Mouse (Mus musculus) left cerebral cortex, adult 9 months (tissue): ENCODE measurements around the gene Brinp3.
"Not testable (repeated sequence)": the region's sequence is repeated elsewhere in the genome, so short reads cannot be mapped to it uniquely, and the experiment has no call there.

Experiments used
- DNase-seq, 2 experiments: peaks; one replicate each; pipeline ENCODE4 v3.0.0; 2022; ENCODE audit warnings: low spot score in 2 of 2

The Brinp3 gene

GRCm38 (mm10) chr1:146494681-146495331 is at the start of gene Brinp3:
TSS of gene Brinp3 (plus strand) at chr1:146494760.
- peak in 1 of 2 experiments; percentile 41 for DNase-seq

DNA sequence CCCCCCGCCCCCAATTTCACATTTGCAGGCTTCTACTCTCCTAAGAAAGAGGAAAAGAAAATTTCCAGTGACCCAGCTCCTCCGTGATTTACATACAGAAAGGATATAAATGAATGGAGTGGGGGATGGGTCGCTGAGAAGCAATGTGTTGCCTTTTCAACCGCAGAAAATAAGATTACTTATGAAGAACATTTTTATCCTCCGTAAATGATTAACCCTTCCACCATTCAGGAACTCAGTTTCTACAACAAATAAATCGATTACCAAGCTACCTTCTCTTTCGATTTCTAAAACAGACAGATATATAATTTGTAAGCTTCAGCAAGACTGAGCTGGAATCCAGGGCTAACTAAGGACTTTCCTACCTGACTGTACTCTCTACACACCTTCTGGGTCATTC is 339 bp upstream of the Brinp3 start:
- DNase-seq = peak in 1 of 2 experiments; percentile 38

DNA sequence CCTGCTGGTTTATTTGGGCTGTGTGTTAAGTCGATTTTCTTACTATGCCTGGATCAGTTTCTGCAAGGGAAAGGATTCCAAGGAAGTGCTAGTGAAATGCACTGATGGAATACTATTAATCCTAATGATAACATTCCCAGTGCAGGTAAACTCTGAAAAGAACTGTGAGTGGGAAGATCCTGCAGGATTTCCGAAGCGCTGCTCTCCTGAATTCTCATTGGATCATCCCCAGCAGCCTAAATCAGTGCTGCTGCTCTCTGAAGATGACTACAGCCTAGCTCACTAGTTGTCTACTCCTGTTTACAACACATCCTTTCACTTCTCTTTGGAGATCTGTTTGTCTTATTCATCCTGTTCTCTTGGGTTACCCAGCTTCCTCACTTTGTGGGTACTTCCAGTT is 826 bp downstream of the Brinp3 start:
- peak in 1 of 2 experiments; percentile 46 for DNase-seq

DNA sequence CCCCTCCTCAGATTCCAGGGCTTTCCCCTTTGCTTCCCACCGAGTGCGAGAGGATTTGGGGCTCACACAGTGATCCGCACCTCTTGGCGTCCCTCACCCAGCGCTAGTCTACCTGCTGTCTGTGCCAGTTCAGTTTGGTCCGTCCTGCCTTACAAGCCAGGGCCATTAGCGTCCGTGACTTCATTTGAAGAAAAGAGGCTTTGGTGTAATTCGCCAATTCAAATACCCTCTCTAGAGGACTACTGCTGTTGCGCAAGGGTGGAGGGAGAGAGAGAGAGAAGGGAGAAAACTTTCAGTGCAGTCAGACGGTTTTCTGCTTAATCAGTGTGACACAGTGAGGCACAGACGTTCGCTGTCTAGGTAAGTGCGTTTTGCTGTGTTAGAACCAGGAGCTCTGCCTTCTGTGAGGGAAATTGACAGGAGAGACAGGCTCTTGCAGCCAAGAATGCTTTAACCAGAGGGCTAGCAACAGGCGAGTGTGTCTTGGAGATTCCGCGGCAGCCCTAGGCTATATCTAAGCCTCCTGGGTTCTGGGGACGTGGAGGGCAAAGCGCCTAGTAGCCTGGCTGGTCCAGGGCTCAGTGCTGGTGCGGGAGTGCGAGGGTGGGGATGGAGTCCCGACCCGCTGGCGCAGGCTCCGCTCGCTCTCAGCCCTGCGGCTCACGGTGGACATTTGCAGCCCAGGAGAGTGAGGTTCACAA is 3.0 kb downstream of the Brinp3 start:
- DNase-seq = peak in 1 of 2 experiments; percentile 46

DNA sequence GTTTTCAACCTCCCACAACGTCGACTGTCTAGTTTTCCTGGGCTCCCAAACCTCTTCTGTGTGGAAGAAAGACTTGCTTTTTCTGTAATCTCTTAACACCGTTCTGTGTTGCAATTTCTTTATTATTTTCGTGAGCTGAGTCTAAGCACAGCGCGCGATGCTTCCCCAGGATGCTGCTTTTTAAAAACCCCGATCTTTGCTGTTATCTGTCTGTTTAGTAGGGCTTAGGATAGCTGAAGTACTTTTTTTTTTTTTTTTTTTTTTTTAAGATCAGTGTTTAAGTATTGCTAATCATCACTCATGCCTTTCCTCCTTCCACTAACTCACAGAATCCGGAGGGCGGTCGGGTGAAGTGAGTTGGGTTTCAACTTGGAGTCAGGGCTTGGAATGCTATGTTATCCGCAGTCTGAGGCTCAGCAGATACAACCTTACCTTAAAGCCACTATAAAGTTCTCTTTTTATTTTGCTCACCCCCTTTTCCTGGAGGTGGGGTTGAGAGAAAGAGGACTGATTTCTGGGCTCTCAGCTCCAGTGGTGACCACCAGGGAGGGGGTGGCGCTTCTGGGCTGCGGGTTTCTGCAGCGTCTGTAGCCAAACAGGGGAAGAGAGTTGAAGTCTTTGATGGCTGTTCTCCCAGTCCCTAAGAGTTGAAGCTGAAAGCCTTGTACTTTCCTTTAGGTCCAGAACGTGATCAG is 3.7 kb downstream of the Brinp3 start:
- DNase-seq = peak in 1 of 2 experiments; percentile 43

- DNase-seq = no peak
Measured at GRCm38 (mm10) chr1:146498780-146499114, 4.2 kb downstream of the Brinp3 start.

DNA sequence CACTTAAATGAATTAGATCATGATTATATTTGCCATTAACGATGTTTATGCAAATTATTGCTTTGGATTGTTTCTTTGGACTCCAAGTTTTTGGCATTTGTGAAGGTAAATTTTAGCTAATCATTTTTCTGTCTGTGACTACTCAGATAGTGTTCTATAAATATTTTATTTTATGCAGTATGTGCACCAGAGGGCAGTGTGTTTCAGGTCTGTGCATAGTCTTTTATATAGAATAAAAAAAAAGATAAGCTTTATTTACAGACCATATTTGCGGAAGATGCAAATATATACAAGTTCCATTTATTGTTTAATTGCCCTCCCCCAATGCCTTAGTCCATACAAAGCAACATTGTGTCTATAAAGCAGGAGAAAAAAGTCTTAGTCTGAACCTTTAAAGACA is 20.8 kb downstream of the Brinp3 start:
- DNase-seq = no peak

- DNase-seq = no peak
Measured at GRCm38 (mm10) chr1:146523727-146524573, 29.4 kb downstream of the Brinp3 start.

DNA sequence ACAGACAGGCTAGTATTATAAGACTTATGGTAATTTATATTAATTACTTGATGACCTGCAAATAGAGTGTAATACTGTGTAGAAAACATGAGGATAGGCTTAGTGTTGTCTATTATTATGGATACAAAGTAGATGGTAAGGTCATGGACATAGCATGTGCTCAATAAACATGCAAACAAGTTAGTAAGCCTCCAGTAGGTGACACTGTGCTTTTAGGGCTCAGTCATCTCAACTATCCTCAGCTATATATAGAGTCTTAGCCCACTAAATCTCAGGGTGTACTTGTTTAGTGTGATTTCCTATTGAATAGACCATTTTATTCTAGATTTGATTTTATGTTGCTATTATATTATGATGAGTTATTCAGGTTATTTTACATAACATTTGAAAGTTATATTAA is 34.0 kb downstream of the Brinp3 start:
- no peak for DNase-seq

- peak in 1 of 2 experiments; percentile 36 for DNase-seq
Measured at GRCm38 (mm10) chr1:146546847-146547428, 52.4 kb downstream of the Brinp3 start.

DNA sequence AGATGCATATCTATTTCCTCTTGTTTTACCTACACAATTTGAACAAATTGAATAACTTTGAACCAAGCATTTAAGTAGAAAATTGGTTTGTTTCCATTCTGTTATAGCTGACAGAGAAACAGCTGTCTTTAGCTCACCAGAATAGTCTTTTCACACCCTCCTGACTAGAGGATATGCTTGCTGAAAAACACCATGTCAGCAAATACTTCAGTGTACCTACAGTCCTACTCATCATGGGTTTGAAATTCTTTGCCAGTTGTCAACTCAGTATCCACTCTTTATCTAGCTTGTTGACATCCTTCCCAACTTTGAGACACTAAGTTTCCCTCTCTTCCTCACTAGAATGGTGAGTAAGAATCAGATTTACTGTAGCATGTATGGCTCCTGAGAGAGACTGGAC is 62.4 kb downstream of the Brinp3 start:
- DNase-seq = no peak

- no peak for DNase-seq
Measured at GRCm38 (mm10) chr1:146562144-146562543, 67.6 kb downstream of the Brinp3 start.

DNA sequence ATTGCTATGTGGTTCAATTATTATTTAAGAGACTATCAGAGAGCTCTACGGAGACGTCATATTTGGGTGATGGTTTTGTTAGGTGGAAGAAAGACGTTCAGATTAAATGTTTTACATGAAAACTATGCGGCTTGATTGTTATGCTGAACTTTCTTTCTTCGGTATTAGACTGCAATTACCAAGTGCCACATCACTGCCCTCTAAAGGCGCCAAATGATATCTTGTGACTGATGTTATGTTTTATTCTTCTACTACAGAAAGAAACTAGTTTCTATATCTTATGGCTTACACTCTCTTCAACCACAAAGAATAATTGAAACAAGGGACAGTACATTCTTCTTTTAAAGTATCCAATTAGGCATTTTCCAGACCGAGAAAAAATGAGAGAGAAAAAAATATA is 89.6 kb downstream of the Brinp3 start:
- DNase-seq = no peak

DNA sequence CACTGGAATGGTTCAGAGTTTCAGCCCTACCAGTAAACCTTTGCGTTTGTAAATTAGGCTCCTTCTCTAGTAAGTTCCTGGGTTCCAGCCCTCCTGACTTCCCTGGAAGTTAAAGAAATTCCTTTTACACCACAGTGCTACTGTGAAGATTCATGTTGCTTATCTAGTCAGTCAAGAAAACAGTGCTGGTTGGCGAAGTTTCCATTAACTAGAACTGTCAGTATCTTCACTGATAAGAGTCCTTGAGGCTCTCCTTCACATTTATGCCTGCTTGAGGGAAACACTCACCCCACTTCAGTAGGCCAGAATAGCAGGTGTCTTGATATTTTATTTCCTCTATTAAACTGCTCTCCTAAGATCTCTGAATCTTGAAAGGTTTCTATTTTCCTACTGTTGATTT is 138.3 kb downstream of the Brinp3 start:
- no peak for DNase-seq

DNA sequence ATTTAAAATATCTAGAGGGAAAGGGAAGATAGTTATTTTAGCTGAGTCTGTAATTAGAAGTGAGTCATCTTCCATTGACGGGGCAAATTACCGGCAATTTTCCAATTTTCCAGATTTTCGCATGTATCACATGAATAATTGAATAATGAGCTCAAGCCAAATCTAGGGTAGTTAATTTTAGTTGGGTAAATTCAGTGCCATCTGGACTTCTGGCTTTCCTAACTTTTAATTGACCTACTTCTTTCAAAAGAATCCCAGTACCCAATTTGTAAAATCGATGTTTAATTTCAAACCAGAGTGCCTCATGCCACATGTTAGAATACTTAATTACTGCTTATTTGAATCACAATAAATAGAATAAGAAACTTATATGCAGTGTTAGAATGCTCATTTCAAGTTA is 162.7 kb downstream of the Brinp3 start:
- DNase-seq = no peak

DNA sequence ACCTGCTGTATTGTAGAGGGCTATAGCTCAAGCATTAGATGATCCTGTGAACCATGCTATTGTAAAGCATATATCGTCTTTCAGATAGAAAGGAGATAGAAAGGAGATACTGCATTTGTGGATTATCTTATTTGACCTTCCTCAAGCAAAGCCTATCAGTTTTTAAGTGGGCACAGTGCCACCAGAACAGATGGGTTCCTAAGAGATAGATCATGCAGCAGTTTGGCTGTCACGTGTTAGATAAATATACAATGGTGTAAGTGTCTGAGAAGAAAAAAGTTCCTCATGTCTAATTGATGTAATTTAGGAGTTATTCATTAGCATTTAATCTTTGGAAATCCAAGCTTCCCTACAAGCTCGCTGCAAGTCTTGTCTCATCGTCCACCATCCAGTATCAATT is 206.2 kb downstream of the Brinp3 start:
- DNase-seq = no peak

DNA sequence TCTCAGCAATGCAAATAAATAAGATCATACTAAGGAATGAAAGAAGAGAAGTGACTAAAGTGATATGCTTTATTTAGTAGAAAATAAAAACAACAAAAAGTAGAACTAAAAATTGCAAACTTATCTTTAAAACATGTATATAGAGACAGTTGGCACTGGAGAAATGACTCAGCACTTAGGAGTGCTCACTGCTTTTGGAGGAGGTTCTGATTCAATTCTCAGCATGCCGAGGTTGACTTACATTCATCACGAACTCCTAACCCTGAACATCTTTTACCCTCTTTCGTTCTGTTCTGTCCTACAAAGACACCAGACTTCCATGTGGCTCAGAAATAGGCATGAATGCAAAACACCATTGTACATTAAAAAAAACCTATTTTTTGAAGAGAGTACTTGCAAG is 225.0 kb downstream of the Brinp3 start:
- no peak for DNase-seq

DNA sequence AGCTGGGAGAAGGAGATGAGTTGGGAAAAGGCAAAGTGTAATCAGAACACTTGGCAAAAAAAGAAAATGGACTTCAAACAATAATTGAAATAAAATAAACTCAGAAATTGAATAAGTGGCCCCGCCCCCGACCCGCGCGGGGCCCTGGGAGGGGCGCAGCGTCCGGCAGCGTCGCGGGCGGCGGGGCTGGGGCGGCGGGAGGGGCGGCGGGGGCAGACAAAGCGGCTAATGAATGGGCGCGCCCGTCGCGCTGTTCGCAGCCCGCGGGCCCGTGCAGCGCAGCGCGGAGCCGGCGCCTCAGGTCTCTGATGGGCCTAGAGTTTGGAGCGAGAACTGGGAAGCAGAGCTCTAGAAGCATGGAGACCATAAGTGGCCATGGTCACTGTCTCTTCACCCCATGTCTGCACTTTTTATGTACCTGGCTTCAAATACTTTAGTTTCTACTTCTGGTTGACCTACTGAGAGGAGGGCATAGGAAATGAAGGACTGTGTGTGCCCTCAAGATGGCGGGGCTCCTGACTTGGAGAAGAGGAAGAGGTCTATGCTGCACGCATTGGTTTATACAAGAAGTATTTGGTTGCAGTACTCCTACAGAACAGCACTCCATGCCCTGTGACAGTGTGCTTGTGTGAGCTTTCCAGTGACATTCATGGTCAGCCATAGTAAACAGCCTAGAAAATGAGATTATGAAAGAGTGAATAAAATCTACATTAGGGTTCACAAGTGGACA is 230.4 kb downstream of the Brinp3 start:
- not testable (repeated sequence) for DNase-seq

DNA sequence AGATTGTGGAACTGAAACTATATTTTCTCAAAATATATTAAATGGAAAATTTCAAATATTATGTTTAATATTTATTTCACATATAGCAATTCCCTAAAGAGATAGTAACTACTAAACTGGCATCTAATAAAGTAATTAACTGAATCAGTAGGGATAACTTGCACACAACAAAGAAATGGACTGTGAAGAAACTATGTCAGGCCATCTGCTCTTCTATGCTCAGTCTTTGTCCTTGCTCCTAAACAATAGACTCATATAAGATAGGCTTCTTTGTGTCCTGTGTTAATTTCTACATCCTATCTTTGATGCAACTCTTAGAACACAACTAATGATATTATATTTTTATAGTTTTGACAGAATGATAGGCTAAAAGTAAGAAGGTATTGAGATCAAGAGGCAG is 256.5 kb downstream of the Brinp3 start:
- DNase-seq = no peak

DNA sequence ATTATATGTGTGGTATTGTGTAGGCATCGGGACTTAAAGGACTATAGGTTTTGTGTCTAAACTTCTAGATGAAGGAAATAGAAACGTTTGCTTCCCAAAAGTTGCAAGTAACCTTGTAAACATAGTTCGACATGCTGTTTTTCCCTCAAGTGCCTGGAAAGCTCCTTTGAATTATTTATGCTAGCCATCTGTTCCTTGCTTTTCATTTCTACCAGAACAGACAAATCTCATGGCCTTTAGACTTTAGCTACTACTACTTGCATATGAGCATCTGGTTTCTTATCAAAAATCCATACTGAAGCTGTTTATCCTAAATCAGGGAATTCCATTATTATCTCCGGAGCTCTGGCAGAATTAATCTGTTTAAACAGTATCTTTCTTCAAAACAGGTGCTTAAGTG is 288.7 kb downstream of the Brinp3 start:
- DNase-seq = no peak

GRCm38 (mm10) chr1:146787236-146787635 is 292.7 kb downstream of the Brinp3 start:
- no peak for DNase-seq
